10 mouse cellular contexts compared by ENCODE assay signal in the genomic region with DNA sequence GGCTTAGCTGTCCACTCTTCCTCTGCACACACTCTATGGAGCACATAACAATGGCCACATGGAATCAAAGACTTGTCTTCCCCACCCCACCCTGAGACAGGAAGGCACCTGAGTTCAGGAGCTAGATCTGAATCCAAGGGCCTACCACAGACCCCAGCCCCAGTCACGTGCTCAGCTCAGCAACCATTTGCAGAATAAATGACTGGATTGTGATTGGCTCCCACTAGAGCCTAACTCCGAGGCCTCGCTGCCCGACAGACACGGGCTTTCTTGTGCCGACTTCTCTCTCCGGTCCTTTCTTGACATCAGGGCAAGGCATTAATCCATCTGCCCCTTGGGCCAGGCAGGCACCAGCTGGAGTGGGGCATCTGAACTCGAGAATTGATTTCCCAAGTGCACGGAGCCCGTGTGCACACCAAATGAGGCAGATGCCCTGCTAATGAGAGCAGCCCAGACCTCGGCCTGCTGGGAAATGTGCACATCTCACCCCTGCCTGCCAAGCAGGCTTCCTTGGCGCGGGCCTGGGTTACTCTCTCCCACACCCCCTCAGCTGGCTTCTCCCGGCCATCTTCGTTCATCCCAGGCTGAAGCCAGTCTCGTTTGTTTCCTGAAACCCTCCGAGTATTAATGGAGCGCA.
A peak's percentile ranks its signal among the peaks of the same experiment; 100 is the strongest.
DNase-seq lines count a peak whose midpoint lies in the region; ATAC-seq lines count a peak whose summit lies in the region.
"Had no signal": no experiment of that assay in that cellular context is flagged by ENCODE, and none has a peak within 500 bp of the region (broad histone marks: within the 10 kb centered on the region; RNA-seq: fewer than 3 reads in every experiment).

No protein-coding gene starts in this region.

- H3K36me3 ChIP-seq in hindbrain, embryonic 13.5 days: no peaks in the 10 kb centered on the region
- no peaks in the 10 kb centered on the region for H3K36me3 ChIP-seq in midbrain, embryonic 15.5 days (replicated peaks)
- H3K36me3 ChIP-seq: liver, embryonic 15.5 days had no signal

- peak overlapping the region; percentile 37 for H3K4me2 ChIP-seq in hindbrain, embryonic 13.5 days
- H3K4me2 ChIP-seq in midbrain, embryonic 15.5 days: peak overlapping the region; percentile 2
- H3K4me2 ChIP-seq: liver, embryonic 15.5 days had no signal

- H3K4me3 ChIP-seq in hindbrain, embryonic 13.5 days: no peak overlapping the region
- H3K4me3 ChIP-seq in midbrain, embryonic 15.5 days: no peak overlapping the region
- H3K4me3 ChIP-seq: liver, embryonic 15.5 days had no signal

- intact Hi-C loops in heart, postnatal 14 days (cut with DNase I): no loop called here

- H3K9ac ChIP-seq in hindbrain, embryonic 13.5 days: peak overlapping the region; percentile 53; the same call in 1 of the 2 replicates
- H3K9ac ChIP-seq in midbrain, embryonic 15.5 days: no peak overlapping the region
- H3K9ac ChIP-seq: liver, embryonic 15.5 days had no signal

- H3K27ac ChIP-seq in hindbrain, embryonic 13.5 days: peak overlapping the region; percentile 86
- H3K27ac ChIP-seq in midbrain, embryonic 15.5 days: peak overlapping the region; percentile 75
- H3K27ac ChIP-seq: liver, embryonic 15.5 days had no signal

- peaks cover 20% of the 10 kb centered on the region for H3K4me1 ChIP-seq in hindbrain, embryonic 13.5 days (replicated peaks)
- H3K4me1 ChIP-seq in midbrain, embryonic 15.5 days: peaks cover 10% of the 10 kb centered on the region
- H3K4me1 ChIP-seq: liver, embryonic 15.5 days had no signal

- peak; percentile 85 for ATAC-seq in hindbrain, embryonic 13.5 days (ENCODE audit: low FRiP score)
- peak; percentile 89 for ATAC-seq in midbrain, embryonic 15.5 days (replicated peaks)

- H3K27me3 ChIP-seq in hindbrain, embryonic 13.5 days: no peaks in the 10 kb centered on the region
- no peaks in the 10 kb centered on the region for H3K27me3 ChIP-seq in midbrain, embryonic 15.5 days (replicated peaks)
- H3K27me3 ChIP-seq: liver, embryonic 15.5 days had no signal

- no peaks in the 10 kb centered on the region for H3K9me3 ChIP-seq in hindbrain, embryonic 13.5 days
- H3K9me3 ChIP-seq in midbrain, embryonic 15.5 days: no peaks in the 10 kb centered on the region
- H3K9me3 ChIP-seq: liver, embryonic 15.5 days had no signal

- 45% methylated on average over 18 of the region's 18 CpGs for WGBS in hindbrain, embryonic 13.5 days
- 34% methylated on average over 18 of the region's 18 CpGs for WGBS in midbrain, embryonic 15.5 days

- DNase-seq in cerebellum, postnatal 14 days: peak; percentile 55 to 66
- no peak for DNase-seq in cerebellum, adult 9-11 months
- DNase-seq in brain, adult 2 months (ENCODE audit: low read depth, low spot score): peak; percentile 12
- DNase-seq in heart, postnatal 14 days: no peak
- DNase-seq in layer of hippocampus, adult 8-10 months (ENCODE audit: low spot score in 2 of 2): no peak
- DNase-seq in urinary bladder, postnatal 4 days (ENCODE audit: low spot score in 2 of 2): no peak
- DNase-seq: kidney, adult 11 months had no signal

Comparison
In these comparisons a context has a peak if more than half of its experiments do, and no peak if none do; other contexts are left out.
1. DNase-seq: peak in cerebellum, postnatal 14 days (2 of 2) and brain, adult 2 months (single experiment); none in cerebellum, adult 9-11 months (single experiment), heart, postnatal 14 days (0 of 2), layer of hippocampus, adult 8-10 months (0 of 2) and urinary bladder, postnatal 4 days (0 of 2).